Mouse (Mus musculus) midbrain, embryonic 11.5 days (tissue): ENCODE results near the gene Kdm6b. TPM values are rescaled to one million over a fixed set of nuclear protein-coding genes. Genes with fewer than 3 reads are reported as not detected.

Experiments used
- ATAC-seq: fragments of 200-750 bp; cut with Nextera tagmentation; 2 replicates; pipeline ENCODE4 v1.8.0; 2017; ENCODE audit warnings: moderate TSS enrichment, moderate library complexity; ENCODE audit not compliant: low FRiP score
- DNase-seq: peaks from one replicate; pipeline ENCODE4 v3.0.0; 2015; ENCODE audit warnings: low spot score; ENCODE audit errors: missing footprints
- H3K27ac ChIP-seq: fragments of 300-500 bp; sonication (generic); 2 replicates; pipeline ENCODE4 v1.5.1; 2014; ENCODE audit warnings: low read depth, low read length
- H3K27me3 ChIP-seq: fragments of 300-500 bp; sonication (generic); 2 replicates; pipeline ENCODE4 v1.6.1; 2014; ENCODE audit warnings: mild to moderate bottlenecking, low read length, moderate library complexity, mixed read lengths; ENCODE audit not compliant: control insufficient read depth, insufficient read depth
- H3K36me3 ChIP-seq: fragments of 300-500 bp; sonication (generic); 2 replicates; pipeline ENCODE4 v1.6.1; 2014; ENCODE audit warnings: mild to moderate bottlenecking, low read length, moderate library complexity, mixed read lengths; ENCODE audit not compliant: control insufficient read depth, insufficient read depth
- H3K4me1 ChIP-seq: fragments of 300-500 bp; sonication (generic); 2 replicates; pipeline ENCODE4 v1.6.1; 2014; ENCODE audit warnings: low read length; ENCODE audit not compliant: control insufficient read depth, insufficient read depth
- H3K4me2 ChIP-seq: fragments of 300-500 bp; sonication (generic); 2 replicates; pipeline ENCODE4 v1.6.1; 2014; ENCODE audit warnings: mild to moderate bottlenecking, moderate library complexity
- H3K4me3 ChIP-seq: fragments of 300-500 bp; sonication (generic); 2 replicates; pipeline ENCODE4 v1.5.1; 2014; ENCODE audit warnings: low read depth, low read length
- H3K9ac ChIP-seq: fragments of 300-500 bp; sonication (generic); 2 replicates; pipeline ENCODE4 v1.6.1; 2014; ENCODE audit warnings: low read length
- H3K9me3 ChIP-seq: fragments of 300-500 bp; sonication (generic); 2 replicates; pipeline ENCODE4 v1.6.1; 2016; ENCODE audit warnings: low read length; ENCODE audit not compliant: control insufficient read depth
- WGBS: fragments of 180-500 bp; shearing (Covaris S2); extraction: QIAGEN DNeasy Blood & Tissue Kit; methylation state at CpG from one replicate; pipeline ENCODE4 v1.1.7; 2014; 5-methylcytosine and 5-hydroxymethylcytosine counted together
- polyA plus RNA-seq: library from polyadenylated mRNA; unstranded; fragments of >200 nt; fragmentation: Nextera tagmentation; extraction: Ambion mirVana; gene quantifications from 2 replicates; pipeline ENCODE4 v1.2.1, GENCODE M21; 2014

Kdm6b gene
- 30.2 and 31.7 TPM in 2 replicates for polyA plus RNA-seq

GRCm38 (mm10) chr11:69413221-69414181 is at the start of gene Kdm6b:
TSS of gene Kdm6b (minus strand) at chr11:69413675.
- peaks cover 50% of the 10 kb centered on the region for H3K4me1 ChIP-seq
- peak; percentile 94 for DNase-seq
- WGBS: 47% methylated on average over 12 of the region's 12 CpGs

DNA sequence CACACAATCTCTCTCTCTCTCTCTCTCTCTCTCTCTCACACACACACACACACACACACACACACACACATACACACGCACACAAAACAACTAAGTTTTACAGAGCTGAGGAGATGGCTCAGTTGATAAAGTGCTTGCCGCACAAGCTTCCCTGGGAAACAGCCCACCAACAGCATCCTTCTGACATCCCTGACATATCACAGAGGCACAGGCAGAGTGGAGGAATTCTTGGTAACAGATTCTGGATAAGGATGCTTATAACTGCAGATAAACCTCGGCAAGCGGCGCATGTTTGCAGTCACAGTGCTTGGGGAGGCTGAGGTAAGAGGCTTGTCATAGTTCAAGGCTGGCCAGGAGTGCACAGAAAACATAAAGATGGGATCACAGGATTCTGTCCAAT is 48.1 kb upstream of the Kdm6b start:
- H3K36me3 ChIP-seq: no peaks in the 10 kb centered on the region
- no peak overlapping the region for H3K9ac ChIP-seq
- no peaks in the 10 kb centered on the region for H3K9me3 ChIP-seq
- no peak overlapping the region for H3K4me2 ChIP-seq
- no peak overlapping the region for H3K27ac ChIP-seq
- ATAC-seq (no peak), DNase-seq (no peak)
- WGBS: 86% methylated on average over 5 of the region's 5 CpGs
- no peak overlapping the region for H3K4me3 ChIP-seq
- no peaks in the 10 kb centered on the region for H3K27me3 ChIP-seq
- H3K4me1 ChIP-seq: peaks cover 6% of the 10 kb centered on the region; the same call in 1 of the 2 replicates

More at GRCm38 (mm10) chr11:69413221-69414181, at the start of gene Kdm6b:
- Histone ChIP-seq H3K9me3 (no peaks in the 10 kb centered on the region), H3K9ac (peak within 1 kb of the TSS; percentile 99), H3K4me3 (peak within 1 kb of the TSS; percentile 84), H3K27me3 (no peaks in the 10 kb centered on the region), H3K36me3 (no peaks in the 10 kb centered on the region), H3K27ac (peak within 1 kb of the TSS; percentile 99), H3K4me2 (peak within 1 kb of the TSS; percentile 91)
- no peak for ATAC-seq

- no peak overlapping the region for H3K4me2 ChIP-seq
Measured at GRCm38 (mm10) chr11:69459883-69460282, 46.4 kb upstream of the Kdm6b start.

DNA sequence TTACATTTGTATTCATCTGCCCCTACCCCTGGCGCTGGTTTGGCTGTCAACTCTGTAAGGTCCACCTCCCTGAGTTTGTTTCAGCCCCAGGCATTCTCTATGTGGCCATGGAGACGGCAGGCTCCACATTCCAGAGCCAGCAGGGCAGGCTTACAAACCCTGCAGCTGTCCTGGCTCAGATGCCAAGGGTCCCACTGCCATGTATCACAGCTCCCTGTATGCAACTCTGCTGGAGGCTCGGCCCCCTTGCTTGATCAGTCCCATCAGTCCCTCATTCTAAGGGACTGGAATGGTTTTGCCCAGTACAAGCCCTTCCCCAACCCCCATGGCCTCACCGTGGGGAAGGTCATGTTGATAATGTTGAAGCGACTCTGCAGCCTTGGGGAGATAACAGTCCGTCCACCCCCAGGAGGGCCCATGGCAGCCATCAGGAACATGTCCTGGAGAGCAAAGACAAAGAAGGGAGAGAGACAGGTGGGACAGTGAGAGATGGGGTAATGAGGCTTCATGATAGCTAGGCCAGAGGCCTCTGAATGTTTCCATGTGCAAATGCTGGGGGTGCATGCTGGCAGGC is 43.6 kb upstream of the Kdm6b start:
- DNase-seq (no peak), ATAC-seq (no peak)
- Histone ChIP-seq H3K9me3 (no peaks in the 10 kb centered on the region), H3K36me3 (no peaks in the 10 kb centered on the region), H3K9ac (peak overlapping the region; percentile 4; the same call in 1 of the 2 replicates), H3K4me2 (no peak overlapping the region), H3K4me3 (no peak overlapping the region), H3K27me3 (no peaks in the 10 kb centered on the region), H3K27ac (no peak overlapping the region), H3K4me1 (peaks cover 8% of the 10 kb centered on the region)
- 18% methylated on average over 6 of the region's 6 CpGs for WGBS

More at GRCm38 (mm10) chr11:69459883-69460282, 46.4 kb upstream of the Kdm6b start:
- 80% methylated on average over 4 of the region's 4 CpGs for WGBS
- Histone ChIP-seq H3K9me3 (no peaks in the 10 kb centered on the region), H3K9ac (no peak overlapping the region), H3K4me1 (peaks cover 6% of the 10 kb centered on the region; the same call in 1 of the 2 replicates), H3K36me3 (no peaks in the 10 kb centered on the region), H3K4me3 (no peak overlapping the region), H3K27me3 (no peaks in the 10 kb centered on the region), H3K27ac (no peak overlapping the region)
- ATAC-seq: no peak
- DNase-seq: no peak

DNA sequence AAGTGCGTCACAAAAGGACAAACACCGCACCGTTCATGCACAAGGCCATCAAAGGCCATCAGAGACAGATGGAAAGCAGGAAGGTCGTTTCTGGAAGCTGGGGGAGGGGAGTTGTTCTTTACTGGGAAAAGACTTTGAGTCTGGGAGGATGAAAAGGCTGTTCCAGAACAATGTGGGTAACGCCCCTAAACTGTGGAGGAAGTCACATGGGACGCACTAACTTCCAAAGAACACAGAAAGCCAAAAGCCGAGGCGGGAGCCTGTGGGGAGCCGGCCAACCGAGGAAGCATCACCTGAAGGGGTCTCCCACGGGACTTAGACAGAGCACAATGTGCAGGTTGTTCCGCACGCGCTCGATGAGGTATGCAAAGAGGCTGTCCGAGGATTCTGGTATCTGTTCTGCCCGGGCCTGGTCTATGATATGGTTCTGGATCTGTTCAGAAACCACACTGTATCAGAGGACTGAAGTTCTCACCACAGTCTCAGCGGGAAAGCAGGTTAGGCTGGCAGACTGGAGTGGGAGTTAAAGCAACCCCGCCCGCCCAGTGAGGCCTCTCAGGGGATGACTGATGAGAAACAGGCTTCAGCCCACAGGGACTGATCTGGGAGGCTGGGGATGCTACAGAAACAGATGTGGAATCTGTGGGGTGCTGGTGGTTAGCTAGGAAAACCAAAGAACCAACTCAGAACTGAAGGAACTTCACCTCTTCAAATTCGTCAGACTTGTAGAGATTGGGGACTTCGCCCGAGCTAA is 38.8 kb upstream of the Kdm6b start:
- Histone ChIP-seq H3K9ac (no peak overlapping the region), H3K27ac (no peak overlapping the region), H3K4me3 (no peak overlapping the region), H3K36me3 (no peaks in the 10 kb centered on the region), H3K4me1 (peaks cover 5% of the 10 kb centered on the region), H3K27me3 (no peaks in the 10 kb centered on the region), H3K9me3 (no peaks in the 10 kb centered on the region), H3K4me2 (no peak overlapping the region)
- ATAC-seq: no peak
- WGBS: 65% methylated on average over 23 of the region's 23 CpGs
- DNase-seq: no peak

- H3K4me2 ChIP-seq: no peak overlapping the region
- peaks cover 2% of the 10 kb centered on the region for H3K4me1 ChIP-seq
- ATAC-seq (no peak), DNase-seq (no peak)
- H3K27me3 ChIP-seq: no peaks in the 10 kb centered on the region
- H3K9ac ChIP-seq: no peak overlapping the region
- H3K27ac ChIP-seq: no peak overlapping the region
- H3K9me3 ChIP-seq: no peaks in the 10 kb centered on the region
- WGBS: 90% methylated on average over 7 of the region's 7 CpGs
- no peaks in the 10 kb centered on the region for H3K36me3 ChIP-seq
- H3K4me3 ChIP-seq: no peak overlapping the region
Measured at GRCm38 (mm10) chr11:69447299-69447698, 33.8 kb upstream of the Kdm6b start.

GRCm38 (mm10) chr11:69443328-69443727 is 29.9 kb upstream of the Kdm6b start:
- Histone ChIP-seq H3K36me3 (no peaks in the 10 kb centered on the region), H3K4me1 (no peaks in the 10 kb centered on the region), H3K4me2 (no peak overlapping the region), H3K9ac (no peak overlapping the region), H3K4me3 (no peak overlapping the region), H3K27ac (no peak overlapping the region), H3K9me3 (no peaks in the 10 kb centered on the region), H3K27me3 (no peaks in the 10 kb centered on the region)
- no peak for DNase-seq
- WGBS: 61% methylated on average over 5 of the region's 5 CpGs
- no peak for ATAC-seq

- no peak for ATAC-seq
- Histone ChIP-seq H3K36me3 (no peaks in the 10 kb centered on the region), H3K9ac (no peak overlapping the region), H3K4me3 (no peak overlapping the region), H3K9me3 (no peaks in the 10 kb centered on the region), H3K4me2 (no peak overlapping the region), H3K27me3 (no peaks in the 10 kb centered on the region), H3K4me1 (no peaks in the 10 kb centered on the region), H3K27ac (no peak overlapping the region)
- WGBS: 50% methylated on average over 3 of the region's 3 CpGs
- no peak for DNase-seq
Measured at GRCm38 (mm10) chr11:69437291-69437690, 23.8 kb upstream of the Kdm6b start.
